Mouse (Mus musculus) limb, embryonic 11.5 days (tissue): ENCODE measurements around the gene Dscaml1. TPM values are rescaled to one million over a fixed set of nuclear protein-coding genes. Genes with fewer than 3 reads are reported as not detected.

ENCODE experiments used
- ATAC-seq: fragments of 200-750 bp; cut with Nextera tagmentation; 2 replicates; pipeline ENCODE4 v1.8.0; 2017; ENCODE audit warnings: low read depth; ENCODE audit not compliant: insufficient number of reproducible peaks, low FRiP score, low TSS enrichment
- DNase-seq: peaks from one replicate; pipeline ENCODE4 v3.0.0-alpha.2; 2015; ENCODE audit warnings: low spot score
- H3K27ac ChIP-seq: fragments of 300-500 bp; sonication (generic); replicated peaks from 2 replicates; pipeline ENCODE4 v1.5.1; 2014; ENCODE audit warnings: low read depth, mild to moderate bottlenecking, low read length
- H3K27me3 ChIP-seq: fragments of 300-500 bp; sonication (generic); 2 replicates; pipeline ENCODE4 v1.6.1; 2014; ENCODE audit warnings: mild to moderate bottlenecking, low read length, mixed read lengths; ENCODE audit not compliant: control insufficient read depth, insufficient read depth
- H3K36me3 ChIP-seq: fragments of 300-500 bp; sonication (generic); 2 replicates; pipeline ENCODE4 v1.6.1; 2014; ENCODE audit warnings: mild to moderate bottlenecking, low read length, moderate library complexity, mixed read lengths; ENCODE audit not compliant: control insufficient read depth, insufficient read depth
- H3K4me1 ChIP-seq: fragments of 300-500 bp; sonication (generic); 2 replicates; pipeline ENCODE4 v1.6.1; 2014; ENCODE audit warnings: low read length, mixed read lengths; ENCODE audit not compliant: control insufficient read depth, insufficient read depth
- H3K4me2 ChIP-seq: fragments of 300-500 bp; sonication (generic); 2 replicates; pipeline ENCODE4 v1.6.1; 2014; ENCODE audit warnings: low read depth, mild to moderate bottlenecking, moderate library complexity; ENCODE audit not compliant: severe bottlenecking
- H3K4me3 ChIP-seq: fragments of 300-500 bp; sonication (generic); 2 replicates; pipeline ENCODE4 v1.5.1; 2014; ENCODE audit warnings: low read depth, low read length
- H3K9ac ChIP-seq: fragments of 300-500 bp; sonication (generic); 2 replicates; pipeline ENCODE4 v1.6.1; 2014; ENCODE audit warnings: mild to moderate bottlenecking, low read length
- H3K9me3 ChIP-seq: fragments of 300-500 bp; sonication (generic); 2 replicates; pipeline ENCODE4 v1.6.1; 2016; ENCODE audit warnings: low read length; ENCODE audit not compliant: control insufficient read depth
- WGBS: fragments of 180-500 bp; shearing (Covaris S2); extraction: QIAGEN DNeasy Blood & Tissue Kit; methylation state at CpG from one replicate; pipeline ENCODE4 v1.1.7; 2014; 5-methylcytosine and 5-hydroxymethylcytosine counted together
- polyA plus RNA-seq: library from polyadenylated mRNA; unstranded; fragments of >200 nt; fragmentation: Nextera tagmentation; extraction: Ambion mirVana; gene quantifications from 2 replicates; pipeline ENCODE4 v1.2.1, GENCODE M21; 2014

Dscaml1 gene
- polyA plus RNA-seq, 1 experiment from 2014 or later, result 0.11 TPM

DNA sequence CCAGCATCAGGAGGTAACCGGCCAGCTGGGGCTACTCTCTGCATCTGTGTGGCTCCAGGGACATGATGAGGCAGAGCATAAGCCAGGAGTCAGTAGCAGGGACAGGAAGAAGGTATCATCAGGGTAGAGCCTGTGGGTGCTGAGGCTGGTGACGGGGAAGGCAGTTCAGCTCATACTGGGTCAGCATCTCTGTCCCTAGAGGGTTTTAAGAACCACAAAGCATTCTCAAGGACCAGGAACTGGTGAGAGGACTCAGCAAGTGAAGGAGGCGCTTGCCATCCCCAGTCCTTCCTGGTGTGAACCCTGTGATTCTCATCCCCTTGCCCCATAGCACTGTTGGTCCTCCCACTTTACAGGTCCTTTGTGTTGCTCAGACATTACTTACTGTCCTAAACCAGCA is 69.9 kb downstream of the Dscaml1 start:
- no peak overlapping the region for H3K27ac ChIP-seq
- DNase-seq (no peak), ATAC-seq (no peak)
- no peak overlapping the region for H3K4me3 ChIP-seq
- no peaks in the 10 kb centered on the region for H3K9me3 ChIP-seq
- H3K4me1 ChIP-seq, result no peaks in the 10 kb centered on the region
- no peak overlapping the region for H3K9ac ChIP-seq
- no peak overlapping the region for H3K4me2 ChIP-seq
- no peaks in the 10 kb centered on the region for H3K36me3 ChIP-seq
- H3K27me3 ChIP-seq, result no peaks in the 10 kb centered on the region
- 93% methylated on average over 3 of the region's 3 CpGs for WGBS

DNA sequence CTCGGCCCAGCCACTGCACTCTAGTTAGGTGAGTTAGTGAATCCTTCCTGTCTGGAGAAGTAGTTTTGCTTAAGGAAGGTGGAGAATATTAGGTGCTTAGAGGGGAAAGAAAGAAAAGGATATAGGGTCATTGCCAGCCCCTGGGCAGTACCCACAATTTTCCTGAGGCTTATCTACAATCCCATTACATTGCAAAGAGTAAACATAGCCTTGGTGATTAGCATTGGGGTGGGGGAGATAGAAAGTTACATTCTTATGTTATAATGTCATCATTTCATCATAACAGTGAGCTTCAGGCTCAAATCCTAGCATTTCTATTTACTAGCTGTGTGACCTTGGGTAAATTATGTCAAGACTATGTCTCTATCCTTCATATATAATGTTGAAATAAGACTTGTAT is 70.5 kb downstream of the Dscaml1 start:
- Histone ChIP-seq H3K4me3 (no peak overlapping the region), H3K9ac (no peak overlapping the region), H3K4me2 (no peak overlapping the region), H3K27ac (no peak overlapping the region), H3K36me3 (no peaks in the 10 kb centered on the region), H3K4me1 (no peaks in the 10 kb centered on the region), H3K9me3 (no peaks in the 10 kb centered on the region), H3K27me3 (no peaks in the 10 kb centered on the region)
- no peak for DNase-seq
- ATAC-seq, result no peak
- 63% methylated on average over 1 of the region's 1 CpGs for WGBS

DNA sequence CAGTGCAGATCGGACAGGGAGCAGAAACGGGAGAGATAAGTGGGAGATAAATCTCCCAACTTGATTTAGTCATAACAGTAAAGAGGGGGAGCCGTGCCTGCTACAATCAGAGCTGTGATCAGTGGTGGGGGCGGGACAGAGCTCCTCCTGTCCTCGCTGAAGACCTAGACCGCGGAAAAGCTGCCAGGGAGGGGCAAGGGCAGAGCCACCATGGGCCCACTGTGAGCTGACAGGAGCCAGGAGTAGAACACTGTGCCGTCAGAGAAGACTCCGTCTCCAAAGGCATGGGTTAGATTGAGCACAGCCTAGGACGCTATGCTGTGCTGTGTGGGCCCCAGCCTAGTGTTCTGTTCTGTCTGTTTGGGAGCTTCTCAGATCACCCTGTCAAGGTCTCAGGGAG is 72.8 kb downstream of the Dscaml1 start:
- 49% methylated on average over 10 of the region's 10 CpGs for WGBS
- Histone ChIP-seq H3K9me3 (no peaks in the 10 kb centered on the region), H3K27ac (no peak overlapping the region), H3K27me3 (no peaks in the 10 kb centered on the region), H3K4me3 (no peak overlapping the region), H3K4me2 (no peak overlapping the region), H3K36me3 (no peaks in the 10 kb centered on the region), H3K4me1 (no peaks in the 10 kb centered on the region), H3K9ac (no peak overlapping the region)
- DNase-seq (no peak), ATAC-seq (no peak)

DNA sequence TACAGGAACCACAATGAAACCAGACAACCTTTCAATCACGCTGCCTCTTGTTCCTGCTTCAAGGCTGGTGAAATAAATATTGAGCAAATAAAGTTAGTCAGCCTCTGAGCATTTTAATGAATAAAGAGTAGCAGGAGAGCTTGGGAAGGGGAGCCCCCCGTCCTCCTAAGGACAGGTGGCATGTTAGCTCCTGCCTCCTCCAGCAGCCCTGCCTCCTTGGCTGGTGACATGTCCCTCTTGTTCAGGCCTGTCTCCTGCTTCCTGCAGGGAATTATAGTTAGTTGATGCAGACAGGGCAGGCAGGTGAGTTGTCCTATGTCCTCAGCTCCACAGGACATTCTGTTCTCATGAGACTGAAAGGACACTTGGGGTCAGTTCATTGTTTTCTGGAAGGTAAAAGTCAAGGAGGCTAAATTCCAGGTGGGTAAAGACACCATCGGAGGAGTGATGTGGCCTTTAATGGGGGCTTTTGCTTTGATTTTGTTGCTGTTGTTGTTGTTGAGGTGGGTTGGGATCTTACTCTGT is 73.7 kb downstream of the Dscaml1 start:
- H3K9ac ChIP-seq, result no peak overlapping the region
- no peak overlapping the region for H3K27ac ChIP-seq
- WGBS, result 70% methylated on average over 3 of the region's 3 CpGs

DNA sequence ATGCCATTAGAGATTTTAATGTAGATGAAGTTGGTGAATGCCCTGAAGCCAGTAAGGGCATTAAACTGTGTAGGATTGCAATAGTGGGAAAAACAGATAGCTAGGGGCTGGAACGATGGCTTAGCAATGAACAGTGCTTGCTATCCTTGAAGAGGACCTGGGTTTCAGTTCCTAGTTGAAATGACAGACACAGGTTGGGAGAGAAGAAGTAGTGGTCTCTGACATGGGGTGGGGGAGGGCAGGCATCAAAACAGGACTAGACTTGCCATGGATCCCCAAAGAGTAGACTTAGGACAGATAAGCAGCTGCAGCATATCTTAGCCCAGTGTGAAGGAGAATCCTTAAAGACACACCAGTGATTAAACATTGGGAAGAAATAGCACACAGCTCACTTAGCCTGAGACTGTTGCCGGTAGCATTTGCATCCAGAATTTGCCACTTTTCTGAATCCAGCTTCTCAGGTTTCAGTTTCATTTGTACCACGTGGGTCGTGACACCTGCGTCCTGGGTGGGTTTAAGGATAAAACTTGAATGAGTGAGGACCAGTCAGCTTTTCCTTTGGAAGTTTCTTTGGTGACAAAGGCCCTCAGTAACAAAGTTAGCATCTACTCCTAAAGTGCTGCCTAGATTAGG is 75.0 kb downstream of the Dscaml1 start:
- Histone ChIP-seq H3K27me3 (no peaks in the 10 kb centered on the region), H3K4me3 (no peak overlapping the region), H3K36me3 (no peaks in the 10 kb centered on the region), H3K9me3 (no peaks in the 10 kb centered on the region), H3K27ac (no peak overlapping the region), H3K4me1 (peaks cover 6% of the 10 kb centered on the region), H3K9ac (no peak overlapping the region), H3K4me2 (no peak overlapping the region)
- DNase-seq (no peak), ATAC-seq (no peak)
- WGBS, result 66% methylated on average over 5 of the region's 5 CpGs

More for the DNA sequence above, 73.7 kb downstream of the Dscaml1 start:
- H3K4me2 ChIP-seq, result no peak overlapping the region
- no peaks in the 10 kb centered on the region for H3K27me3 ChIP-seq
- no peaks in the 10 kb centered on the region for H3K36me3 ChIP-seq
- DNase-seq (no peak), ATAC-seq (no peak)
- no peaks in the 10 kb centered on the region for H3K9me3 ChIP-seq
- H3K4me3 ChIP-seq, result no peak overlapping the region
- peaks cover 6% of the 10 kb centered on the region for H3K4me1 ChIP-seq

DNA sequence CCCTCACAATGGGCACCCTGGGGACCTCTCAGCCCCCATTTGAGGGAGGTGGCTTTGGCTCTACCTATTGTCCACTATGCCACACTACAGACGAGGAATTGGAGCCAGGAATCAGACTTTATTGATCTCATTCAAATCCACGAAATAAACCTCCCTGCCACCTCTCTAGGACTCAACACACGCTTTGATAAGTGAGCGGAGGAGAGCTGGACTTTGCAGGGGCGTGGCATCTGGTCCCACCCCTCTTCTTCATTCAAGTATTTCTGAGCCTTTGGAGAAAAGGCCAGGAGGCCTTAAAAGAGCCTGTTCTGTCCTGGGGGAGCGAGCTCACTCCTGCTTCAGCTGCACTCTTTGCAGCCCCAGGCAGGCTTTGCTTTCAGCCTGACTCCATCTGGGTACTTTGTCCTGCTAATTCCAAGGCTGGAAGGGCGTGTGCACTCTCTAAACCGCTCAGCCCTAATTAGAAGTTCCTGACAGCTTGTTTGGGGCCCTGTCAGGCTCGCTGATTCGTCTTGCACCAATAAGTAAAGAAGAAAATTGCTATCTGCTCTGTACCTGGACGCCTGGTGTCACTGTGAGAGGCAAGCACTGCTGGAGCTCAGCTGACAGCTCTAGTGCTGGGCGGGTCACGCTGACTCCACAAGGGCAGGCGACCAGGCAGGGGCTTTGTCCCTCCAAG is 75.7 kb downstream of the Dscaml1 start:
- H3K36me3 ChIP-seq, result no peaks in the 10 kb centered on the region
- H3K9ac ChIP-seq, result no peak overlapping the region
- H3K9me3 ChIP-seq, result no peaks in the 10 kb centered on the region
- 12% methylated on average over 14 of the region's 14 CpGs for WGBS
- H3K27ac ChIP-seq, result no peak overlapping the region
- ATAC-seq, result no peak
- peaks cover 6% of the 10 kb centered on the region for H3K4me1 ChIP-seq
- H3K27me3 ChIP-seq, result no peaks in the 10 kb centered on the region
- H3K4me3 ChIP-seq, result no peak overlapping the region
- no peak for DNase-seq
- no peak overlapping the region for H3K4me2 ChIP-seq

DNA sequence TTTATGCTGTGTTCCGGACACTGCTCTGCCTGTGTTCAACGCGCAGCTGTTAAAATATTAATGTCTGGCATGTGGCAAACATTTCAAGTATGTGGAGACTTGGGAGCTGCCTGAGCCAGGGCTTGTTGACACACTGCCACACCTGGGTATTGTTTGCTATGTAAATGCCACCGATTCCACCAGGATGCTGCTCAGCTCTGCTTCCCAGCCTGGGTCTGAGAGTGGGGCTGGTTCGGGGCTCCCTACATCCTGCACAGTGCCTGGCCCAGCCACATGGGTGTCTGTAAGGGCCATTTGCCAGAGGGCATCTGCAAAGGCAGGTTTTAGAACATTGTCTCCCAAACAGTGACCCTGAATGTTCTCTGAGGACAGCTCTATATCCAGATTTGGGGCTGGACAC is 78.5 kb downstream of the Dscaml1 start:
- H3K9ac ChIP-seq, result no peak overlapping the region
- H3K4me2 ChIP-seq, result no peak overlapping the region
- no peaks in the 10 kb centered on the region for H3K9me3 ChIP-seq
- no peaks in the 10 kb centered on the region for H3K36me3 ChIP-seq
- DNase-seq, result no peak
- no peaks in the 10 kb centered on the region for H3K27me3 ChIP-seq
- 58% methylated on average over 5 of the region's 5 CpGs for WGBS
- no peak overlapping the region for H3K27ac ChIP-seq
- no peak overlapping the region for H3K4me3 ChIP-seq
- no peak for ATAC-seq
- H3K4me1 ChIP-seq, result peaks cover 6% of the 10 kb centered on the region

DNA sequence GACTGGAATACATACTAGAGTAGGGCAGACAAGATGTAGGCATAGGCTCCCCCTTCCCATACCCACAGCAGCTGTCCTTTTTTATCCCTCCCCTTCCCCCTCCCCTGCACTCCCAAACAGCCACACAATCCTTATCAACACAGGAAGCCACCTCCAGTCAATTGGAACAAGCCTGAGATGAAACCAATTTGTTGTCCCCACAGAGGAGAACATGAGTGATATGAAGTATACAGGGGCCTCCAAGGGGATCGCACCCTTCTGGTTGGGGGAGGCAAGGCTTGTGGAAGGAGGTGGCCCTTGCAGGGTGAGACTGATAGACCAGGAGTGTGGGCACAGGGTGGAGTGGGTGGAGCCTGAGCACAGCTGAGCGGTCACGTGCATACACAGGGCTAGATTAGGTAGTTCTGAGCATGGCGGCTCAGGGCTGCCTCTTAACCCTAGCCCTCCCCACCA is 79.1 kb downstream of the Dscaml1 start:
- Histone ChIP-seq H3K36me3 (no peaks in the 10 kb centered on the region), H3K4me1 (peaks cover 6% of the 10 kb centered on the region), H3K27me3 (no peaks in the 10 kb centered on the region), H3K4me2 (no peak overlapping the region), H3K27ac (no peak overlapping the region), H3K9me3 (no peaks in the 10 kb centered on the region), H3K4me3 (no peak overlapping the region), H3K9ac (no peak overlapping the region)
- DNase-seq (no peak), ATAC-seq (no peak)
- WGBS, result 73% methylated on average over 4 of the region's 4 CpGs
